Mouse (Mus musculus) stomach, embryonic 16.5 days (tissue): ENCODE measurements around the gene Hist2h2aa1. TPM values are rescaled to one million over a fixed set of nuclear protein-coding genes. Genes with fewer than 3 reads are reported as not detected.
A peak's percentile ranks its signal among the peaks of the same experiment; 100 is the strongest.
"Not testable (repeated sequence)": the region's sequence is repeated elsewhere in the genome, so short reads cannot be mapped to it uniquely, and the experiment has no call there.

Experiments
- ATAC-seq: fragments of 200-750 bp; cut with Nextera tagmentation; 2 replicates; pipeline ENCODE4 v1.8.0; 2017; ENCODE audit warnings: moderate number of reproducible peaks, moderate TSS enrichment; ENCODE audit not compliant: insufficient read depth, low FRiP score
- H3K27ac ChIP-seq: fragments of 300-500 bp; sonication (generic); 2 replicates; pipeline ENCODE4 v1.5.1; 2014; ENCODE audit warnings: low read length
- H3K27me3 ChIP-seq: fragments of 300-500 bp; sonication (generic); 2 replicates; pipeline ENCODE4 v1.6.1; 2014; ENCODE audit warnings: low read length, control low read depth, mixed read lengths; ENCODE audit not compliant: control insufficient read depth, insufficient read depth
- H3K36me3 ChIP-seq: fragments of 300-500 bp; sonication (generic); 2 replicates; pipeline ENCODE4 v1.6.1; 2014; ENCODE audit warnings: low read length; ENCODE audit not compliant: control insufficient read depth, insufficient read depth
- H3K4me1 ChIP-seq: fragments of 300-500 bp; sonication (generic); 2 replicates; pipeline ENCODE4 v1.6.1; 2014; ENCODE audit warnings: low read length, control low read depth, mixed read lengths; ENCODE audit not compliant: control insufficient read depth, insufficient read depth
- H3K4me2 ChIP-seq: fragments of 300-500 bp; sonication (generic); 2 replicates; pipeline ENCODE4 v1.6.1; 2014; ENCODE audit warnings: low read depth, low read length, mixed read lengths
- H3K4me3 ChIP-seq: fragments of 300-500 bp; sonication (generic); replicated peaks from 2 replicates; pipeline ENCODE4 v1.5.1; 2014; ENCODE audit warnings: mild to moderate bottlenecking, low read length
- H3K9ac ChIP-seq: fragments of 300-500 bp; sonication (generic); 2 replicates; pipeline ENCODE4 v1.6.1; 2014; ENCODE audit warnings: low read length
- H3K9me3 ChIP-seq: fragments of 300-500 bp; sonication (generic); replicated peaks from 2 replicates; pipeline ENCODE4 v1.6.1; 2016; ENCODE audit warnings: low read length, control low read depth; ENCODE audit not compliant: control insufficient read depth
- WGBS: fragments of 180-500 bp; shearing (Covaris S2); extraction: QIAGEN DNeasy Blood & Tissue Kit; methylation state at CpG from one replicate; pipeline ENCODE4 v1.1.7; 2014; 5-methylcytosine and 5-hydroxymethylcytosine counted together
- microRNA-seq: library from miRNA; unstranded; fragments of <30 nt; microRNA quantifications from one replicate; pipeline ENCODE4, GENCODE M21; 2016
- polyA plus RNA-seq: library from polyadenylated mRNA; unstranded; fragments of >200 nt; fragmentation: Nextera tagmentation; extraction: Ambion mirVana; gene quantifications from 2 replicates; pipeline ENCODE4 v1.2.1, GENCODE M21; 2015

The Hist2h2aa1 gene
- polyA plus RNA-seq, 1 experiment from 2014 or later = 19.4 TPM

DNA sequence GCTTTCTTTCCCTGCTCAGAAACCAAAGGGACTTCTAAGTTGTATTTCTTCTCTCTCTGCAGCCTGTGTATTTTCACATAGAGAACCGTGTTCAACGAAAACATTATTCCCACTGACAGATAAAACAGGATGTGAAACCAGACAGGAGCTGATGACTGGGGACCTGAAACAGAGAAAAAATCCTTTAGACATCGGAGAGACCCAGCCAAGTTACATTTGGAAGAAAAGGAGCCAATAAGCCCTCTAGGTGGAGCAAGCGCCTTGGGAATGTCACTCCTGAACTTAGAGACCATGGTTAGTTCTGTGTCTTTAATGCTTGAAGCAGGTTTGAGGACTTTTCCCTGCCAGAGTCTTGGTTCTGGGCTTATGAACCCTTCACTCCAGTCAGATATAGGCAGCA lies 39.2 kb downstream of the Hist2h2aa1 start:
- H3K36me3 ChIP-seq = no peaks in the 10 kb centered on the region
- H3K4me1 ChIP-seq = no peaks in the 10 kb centered on the region
- ATAC-seq = no peak
- peak overlapping the region; percentile 4; the same call in 1 of the 2 replicates for H3K4me2 ChIP-seq
- H3K9ac ChIP-seq = 0 out of 2 replicates have a peak overlapping the region, but pooled peaks have one; percentile 12
- H3K4me3 ChIP-seq = no peak overlapping the region
- no peaks in the 10 kb centered on the region for H3K9me3 ChIP-seq
- H3K27me3 ChIP-seq = peaks cover 9% of the 10 kb centered on the region
- no peak overlapping the region for H3K27ac ChIP-seq
- WGBS = 16% methylated on average over 4 of the region's 4 CpGs

DNA sequence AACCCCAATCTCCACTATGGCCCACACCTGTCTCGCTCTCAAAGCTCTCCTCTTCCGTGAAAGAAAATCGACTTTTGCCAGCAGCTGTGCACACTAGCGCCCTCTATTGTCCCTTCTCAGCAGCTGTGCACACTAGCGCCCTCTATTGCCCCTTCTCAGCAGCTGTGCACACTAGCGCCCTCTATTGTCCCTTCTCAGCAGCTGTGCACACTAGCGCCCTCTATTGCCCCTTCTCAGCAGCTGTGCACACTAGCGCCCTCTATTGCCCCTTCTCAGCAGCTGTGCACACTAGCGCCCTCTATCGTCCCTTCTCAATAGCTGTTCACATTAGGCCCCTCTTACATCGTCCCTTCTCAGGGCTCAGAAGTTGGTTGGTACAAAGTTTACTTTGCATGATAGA lies 42.0 kb downstream of the Hist2h2aa1 start:
- not testable (repeated sequence) for H3K27ac ChIP-seq, ATAC-seq, H3K27me3 ChIP-seq, H3K9me3 ChIP-seq, H3K9ac ChIP-seq, H3K4me1 ChIP-seq, H3K36me3 ChIP-seq, H3K4me2 ChIP-seq, H3K4me3 ChIP-seq
- WGBS = 86% methylated on average over 11 of the region's 11 CpGs

DNA sequence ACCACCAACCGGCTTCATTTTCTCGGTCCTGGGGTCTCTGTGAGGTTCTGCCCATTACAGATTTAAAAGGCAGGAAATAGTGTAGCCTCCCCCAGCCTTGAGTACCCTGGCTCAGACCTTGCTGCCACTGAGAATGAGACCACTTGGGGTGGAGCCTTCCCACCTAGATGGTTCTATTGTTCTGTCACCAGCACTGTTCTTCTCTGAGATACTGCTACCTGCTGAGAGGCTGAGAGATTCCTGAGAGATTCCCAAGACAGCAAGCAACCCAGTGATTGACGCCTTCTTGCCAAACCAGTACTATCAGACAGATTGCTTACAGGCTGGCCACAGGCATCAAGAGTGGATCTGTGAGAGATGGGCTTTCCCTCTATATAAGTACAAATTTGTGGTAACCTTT lies 43.9 kb downstream of the Hist2h2aa1 start:
- Histone ChIP-seq H3K4me1 (no peaks in the 10 kb centered on the region), H3K4me3 (no peak overlapping the region), H3K9ac (no peak overlapping the region), H3K36me3 (no peaks in the 10 kb centered on the region), H3K9me3 (no peaks in the 10 kb centered on the region), H3K27me3 (peaks cover 3% of the 10 kb centered on the region; the same call in 1 of the 2 replicates), H3K4me2 (no peak overlapping the region), H3K27ac (no peak overlapping the region)
- WGBS = 67% methylated on average over 3 of the region's 3 CpGs
- ATAC-seq = no peak

DNA sequence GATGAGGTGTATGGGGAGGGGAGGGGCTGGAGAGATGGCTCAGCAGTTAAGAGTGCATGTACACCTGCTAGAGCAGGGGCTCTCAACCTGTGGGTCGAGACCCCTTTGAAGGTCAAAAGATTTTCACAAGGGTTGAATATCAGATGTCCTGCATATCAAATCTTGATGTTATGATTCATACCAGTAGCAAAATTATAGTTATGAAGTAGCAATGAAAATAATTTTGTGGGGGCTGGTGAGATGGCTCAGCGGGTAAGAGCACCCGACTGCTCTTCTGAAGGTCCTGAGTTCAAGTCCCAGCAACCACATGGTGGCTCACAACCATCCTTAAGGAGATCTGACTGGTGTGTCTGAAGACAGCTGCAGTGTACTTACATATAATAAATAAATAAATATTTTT lies 45.4 kb downstream of the Hist2h2aa1 start:
- H3K4me3 ChIP-seq, H3K4me2 ChIP-seq, H3K27ac ChIP-seq, H3K27me3 ChIP-seq, H3K4me1 ChIP-seq, H3K9me3 ChIP-seq, H3K9ac ChIP-seq, ATAC-seq, H3K36me3 ChIP-seq: not testable (repeated sequence)
- WGBS = 83% methylated on average over 3 of the region's 3 CpGs

DNA sequence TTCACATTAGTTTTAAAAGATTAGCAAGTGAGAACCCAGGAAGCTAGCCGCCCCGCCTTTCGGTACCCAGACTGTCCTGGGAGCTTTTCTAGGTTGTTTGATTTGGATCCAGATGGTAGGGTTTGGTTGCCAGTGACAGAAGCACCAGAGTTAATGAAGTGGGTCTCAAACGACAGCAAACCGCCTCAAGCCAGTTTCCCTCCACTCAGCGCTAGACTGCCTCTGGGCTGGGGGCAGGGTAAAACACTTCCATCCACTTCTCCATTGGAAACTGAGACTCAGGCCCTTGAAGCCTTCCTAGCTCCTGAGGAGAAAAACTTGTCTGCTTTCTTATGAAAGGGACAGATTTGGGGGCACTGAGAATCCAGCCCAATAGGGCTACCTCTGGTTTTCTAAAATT lies 47.3 kb downstream of the Hist2h2aa1 start:
- no peak for ATAC-seq
- Histone ChIP-seq H3K4me2 (no peak overlapping the region), H3K9me3 (no peaks in the 10 kb centered on the region), H3K27me3 (no peaks in the 10 kb centered on the region), H3K4me1 (no peaks in the 10 kb centered on the region), H3K4me3 (no peak overlapping the region), H3K27ac (no peak overlapping the region), H3K36me3 (no peaks in the 10 kb centered on the region), H3K9ac (peak overlapping the region; percentile 31; the same call in 1 of the 2 replicates)
- WGBS = 63% methylated on average over 6 of the region's 6 CpGs

DNA sequence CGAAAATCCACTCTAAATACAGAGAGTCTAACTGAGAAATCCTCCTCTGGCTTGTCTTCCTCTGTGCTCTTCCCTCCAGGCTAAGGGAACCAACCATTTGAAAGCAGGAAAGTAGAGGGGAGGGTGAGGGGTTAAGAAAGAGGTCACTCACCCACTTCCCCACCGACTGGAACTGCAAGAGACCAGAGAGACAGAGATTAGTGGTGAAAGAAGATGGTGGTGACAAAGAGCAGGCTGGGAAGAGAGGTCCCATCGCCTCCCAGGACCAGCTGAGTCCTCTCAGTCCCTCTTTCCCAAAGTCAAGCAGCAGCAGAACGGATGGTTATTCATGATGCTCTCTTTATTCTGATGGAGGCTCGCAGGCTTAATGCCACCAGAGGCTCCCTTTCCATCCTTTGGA lies 48.1 kb downstream of the Hist2h2aa1 start:
- Histone ChIP-seq H3K36me3 (no peaks in the 10 kb centered on the region), H3K4me2 (no peak overlapping the region), H3K9ac (no peak overlapping the region), H3K9me3 (no peaks in the 10 kb centered on the region), H3K4me1 (no peaks in the 10 kb centered on the region), H3K27me3 (no peaks in the 10 kb centered on the region), H3K4me3 (no peak overlapping the region), H3K27ac (no peak overlapping the region)
- WGBS = 54% methylated on average over 5 of the region's 5 CpGs
- no peak for ATAC-seq

DNA sequence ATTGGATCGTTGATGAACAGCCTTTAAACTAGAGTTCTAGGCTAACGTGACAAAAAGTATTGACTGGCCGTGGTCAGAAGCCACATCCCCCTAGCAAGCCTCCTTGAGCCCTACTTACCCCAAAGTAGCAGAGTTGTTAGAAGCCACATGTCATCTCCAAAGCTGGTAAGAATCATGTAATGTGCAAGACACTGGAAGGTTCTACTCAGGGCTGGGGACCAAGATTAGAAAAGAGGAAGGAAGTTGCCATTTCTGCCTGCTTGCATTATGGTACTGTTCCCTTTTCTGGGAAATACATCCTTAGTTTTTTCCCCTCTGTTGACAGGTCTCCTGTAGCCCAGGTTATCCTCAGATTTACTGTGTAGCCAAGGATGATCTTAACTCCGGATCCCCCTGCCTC lies 48.5 kb downstream of the Hist2h2aa1 start, which contains the start of gene Fcgr1:
Gene Fcgr1 (minus strand): TSS at position 183 of the 400 bp plus-strand sequence.
- H3K4me1 ChIP-seq = no peaks in the 10 kb centered on the region
- H3K27ac ChIP-seq = no peak within 1 kb of the TSS
- no peak within 1 kb of the TSS for H3K4me2 ChIP-seq
- H3K9ac ChIP-seq = 0 out of 2 replicates have a peak within 1 kb of the TSS, but pooled peaks have one; percentile 31
- H3K27me3 ChIP-seq = no peaks in the 10 kb centered on the region
- H3K36me3 ChIP-seq = no peaks in the 10 kb centered on the region
- 73% methylated on average over 4 of the region's 4 CpGs for WGBS
- H3K4me3 ChIP-seq = no peak within 1 kb of the TSS
- no peak for ATAC-seq
- no peaks in the 10 kb centered on the region for H3K9me3 ChIP-seq

Small RNA genes within 50 kb of the gene (microRNA-seq; reads per million reads assigned to microRNA genes)
- gene Gm44492 (not detected), gene Gm47311 (not detected), gene Gm47313 (not detected)

Other genes starting within 250 kb of the Hist2h2aa1 start
- gene Plekho1, start 249.5 kb upstream of the Hist2h2aa1 start, polyA plus RNA-seq = 20.6 and 25.7 TPM in 2 replicates
- 31.7 and 39.6 TPM in 2 replicates for gene Vps45, start 187.0 kb upstream of the Hist2h2aa1 start, polyA plus RNA-seq
- 11.8 and 13.1 TPM in 2 replicates for gene Otud7b, start 141.0 kb upstream of the Hist2h2aa1 start, polyA plus RNA-seq
- 19.4 and 21.2 TPM in 2 replicates for gene Mtmr11, start 83.5 kb upstream of the Hist2h2aa1 start, polyA plus RNA-seq
- gene Sf3b4, start 73.2 kb upstream of the Hist2h2aa1 start, polyA plus RNA-seq = 124 and 125 TPM in 2 replicates
- gene Sv2a, start 64.3 kb upstream of the Hist2h2aa1 start, polyA plus RNA-seq = 4.1 and 4.4 TPM in 2 replicates
- gene Bola1, start 25.8 kb upstream of the Hist2h2aa1 start, polyA plus RNA-seq = 46.8 and 50.0 TPM in 2 replicates
- 0.92 TPM in 1 of 2 replicates, not detected in the other for gene Hist2h2ab, start 25.6 kb upstream of the Hist2h2aa1 start, polyA plus RNA-seq
- gene Hist2h2ac, start 24.6 kb upstream of the Hist2h2aa1 start, polyA plus RNA-seq = 2.9 and 6.3 TPM in 2 replicates
- 9.3 and 10.6 TPM in 2 replicates for gene Hist2h2be, start 24.4 kb upstream of the Hist2h2aa1 start, polyA plus RNA-seq
- gene Hist2h3c2, start 6.4 kb upstream of the Hist2h2aa1 start, polyA plus RNA-seq = 2.6 TPM in 1 of 2 replicates, not detected in the other
- 49.4 and 53.3 TPM in 2 replicates for gene Hist2h2aa2, start 5.2 kb upstream of the Hist2h2aa1 start, polyA plus RNA-seq
- 1.3 and 2.1 TPM in 2 replicates for gene Hist2h3c1, start 1.2 kb downstream of the Hist2h2aa1 start, polyA plus RNA-seq
- 7.8 and 8.6 TPM in 2 replicates for gene Hist2h4, start 17.8 kb downstream of the Hist2h2aa1 start, polyA plus RNA-seq
- gene Hist2h3b, start 23.2 kb downstream of the Hist2h2aa1 start, polyA plus RNA-seq = 29.8 and 39.2 TPM in 2 replicates
- 7.3 and 12.4 TPM in 2 replicates for gene Hist2h2bb, start 24.3 kb downstream of the Hist2h2aa1 start, polyA plus RNA-seq
- gene Fcgr1, start 48.5 kb downstream of the Hist2h2aa1 start, polyA plus RNA-seq = 3.0 and 3.4 TPM in 2 replicates
- gene BC107364, start 206.8 kb downstream of the Hist2h2aa1 start, polyA plus RNA-seq = 0.17 and 0.29 TPM in 2 replicates